Mouse (Mus musculus): Measurements from ENCODE around the gene Zfp827. TPM values are rescaled to one million over a fixed set of nuclear protein-coding genes. Genes with fewer than 3 reads are reported as not detected.
A peak's percentile ranks its signal among the peaks of the same experiment; 100 is the strongest.

Gene Zfp827
- polyA plus RNA-seq, 1 experiment from 2014 or later = 1.0 TPM

DNA sequence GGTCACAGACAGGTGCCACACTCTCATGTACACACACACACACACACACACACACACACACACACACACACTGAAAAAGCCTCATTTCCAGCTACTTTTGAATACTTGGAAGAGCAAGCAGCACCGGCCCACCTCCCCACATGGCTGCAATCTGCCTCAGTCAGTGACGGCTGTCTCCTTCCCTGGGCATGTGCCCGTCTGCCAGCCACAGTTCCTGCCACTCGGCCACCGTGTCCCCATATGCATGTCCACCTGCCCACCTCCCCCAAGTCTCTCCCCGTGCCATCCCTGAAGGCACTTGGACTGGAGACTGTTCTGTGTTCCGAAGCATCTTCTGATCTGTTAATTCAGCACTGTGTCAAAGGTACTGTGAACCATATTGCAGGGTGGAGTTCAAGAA is 9.8 kb downstream of the Zfp827 start:
- Histone ChIP-seq H3K4me3 (no peak overlapping the region), H3K9me3 (replicated peaks) (no peaks in the 10 kb centered on the region), H3K4me2 (no peak overlapping the region), H3K27ac (no peak overlapping the region), H3K4me1 (peaks cover 3% of the 10 kb centered on the region; the same call in 1 of the 2 replicates), H3K27me3 (replicated peaks) (peaks cover 6% of the 10 kb centered on the region), H3K9ac (no peak overlapping the region), H3K36me3 (no peaks in the 10 kb centered on the region)
- 78% methylated on average over 7 of the region's 7 CpGs for WGBS (ENCODE audit: insufficient replicate concordance)
- ATAC-seq = no peak

DNA sequence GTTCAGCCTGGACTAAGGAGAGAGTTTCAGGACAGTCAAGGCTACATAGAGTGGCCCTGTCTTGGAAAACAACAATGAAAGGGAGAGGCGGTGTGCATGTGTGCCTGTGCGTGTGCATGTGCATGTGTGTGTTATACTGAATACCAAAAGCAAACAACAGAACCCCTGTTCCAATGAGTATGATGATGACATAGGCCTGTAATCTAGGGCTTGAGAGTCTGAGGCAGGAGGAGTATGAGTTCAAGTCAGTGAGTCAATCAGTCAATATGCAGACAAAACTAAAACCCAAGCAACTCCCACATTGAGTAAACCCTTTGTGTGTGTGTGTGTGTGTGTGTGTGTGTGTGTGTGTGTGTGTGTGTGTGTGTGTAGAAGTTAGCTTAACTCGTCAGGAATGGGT is 13.2 kb downstream of the Zfp827 start:
- no peak for ATAC-seq
- Histone ChIP-seq H3K4me1 (peaks cover 3% of the 10 kb centered on the region; the same call in 1 of the 2 replicates), H3K4me3 (no peak overlapping the region), H3K4me2 (no peak overlapping the region), H3K9ac (no peak overlapping the region), H3K27ac (no peak overlapping the region), H3K9me3 (replicated peaks) (no peaks in the 10 kb centered on the region), H3K36me3 (no peaks in the 10 kb centered on the region), H3K27me3 (replicated peaks) (no peaks in the 10 kb centered on the region)
- 70% methylated on average over 3 of the region's 3 CpGs for WGBS (ENCODE audit: insufficient replicate concordance)

DNA sequence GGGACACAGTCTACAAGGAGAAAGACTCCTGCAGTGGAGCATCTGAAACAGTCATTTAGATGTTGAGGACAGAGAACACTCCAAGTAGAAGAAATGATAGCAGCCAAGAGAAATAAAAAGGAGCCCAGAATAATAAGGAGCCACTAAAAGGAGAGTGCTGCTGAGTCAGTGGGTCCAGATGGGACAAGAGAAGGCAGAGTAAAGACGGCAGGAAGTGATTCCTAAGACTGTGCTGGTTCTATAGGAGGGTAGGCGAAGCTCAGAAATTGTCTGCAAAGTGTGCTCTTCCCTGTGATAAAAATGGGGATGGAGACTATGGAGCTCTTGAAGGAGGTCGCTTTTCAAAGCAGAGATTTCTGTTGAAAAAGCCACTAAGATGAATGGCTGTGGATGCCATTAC is 14.0 kb downstream of the Zfp827 start:
- H3K4me1 ChIP-seq = peaks cover 3% of the 10 kb centered on the region; the same call in 1 of the 2 replicates
- no peak overlapping the region for H3K9ac ChIP-seq
- no peaks in the 10 kb centered on the region for H3K36me3 ChIP-seq
- no peaks in the 10 kb centered on the region for H3K27me3 ChIP-seq (replicated peaks)
- H3K4me3 ChIP-seq = no peak overlapping the region
- H3K9me3 ChIP-seq (replicated peaks) = no peaks in the 10 kb centered on the region
- WGBS (ENCODE audit: insufficient replicate concordance) = 60% methylated on average over 3 of the region's 3 CpGs
- no peak overlapping the region for H3K4me2 ChIP-seq
- no peak for ATAC-seq
- H3K27ac ChIP-seq = no peak overlapping the region

DNA sequence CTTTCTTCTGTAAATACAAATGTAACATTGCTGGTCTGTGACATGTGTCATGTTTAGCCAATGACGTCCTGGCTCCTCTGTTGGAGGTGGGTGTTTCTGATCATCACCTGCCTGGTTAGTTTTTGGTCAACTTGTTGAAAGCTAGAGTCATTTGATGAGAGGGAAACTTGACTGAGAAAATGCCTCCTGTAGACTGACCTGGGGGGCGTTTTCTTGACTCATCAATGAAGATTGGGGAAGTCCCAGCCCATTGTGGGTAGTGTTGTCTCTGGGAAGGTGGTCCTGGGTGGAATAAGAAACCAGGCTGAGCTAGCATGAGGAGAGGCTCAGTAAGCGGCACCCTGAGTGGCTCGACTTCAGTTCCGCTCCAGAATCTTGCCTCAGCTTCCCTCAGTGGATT is 16.4 kb downstream of the Zfp827 start:
- Histone ChIP-seq H3K4me3 (no peak overlapping the region), H3K4me1 (no peaks in the 10 kb centered on the region), H3K9me3 (replicated peaks) (no peaks in the 10 kb centered on the region), H3K36me3 (no peaks in the 10 kb centered on the region), H3K4me2 (no peak overlapping the region), H3K9ac (no peak overlapping the region), H3K27ac (no peak overlapping the region), H3K27me3 (replicated peaks) (no peaks in the 10 kb centered on the region)
- WGBS (ENCODE audit: insufficient replicate concordance) = 68% methylated on average over 5 of the region's 5 CpGs
- ATAC-seq = no peak

DNA sequence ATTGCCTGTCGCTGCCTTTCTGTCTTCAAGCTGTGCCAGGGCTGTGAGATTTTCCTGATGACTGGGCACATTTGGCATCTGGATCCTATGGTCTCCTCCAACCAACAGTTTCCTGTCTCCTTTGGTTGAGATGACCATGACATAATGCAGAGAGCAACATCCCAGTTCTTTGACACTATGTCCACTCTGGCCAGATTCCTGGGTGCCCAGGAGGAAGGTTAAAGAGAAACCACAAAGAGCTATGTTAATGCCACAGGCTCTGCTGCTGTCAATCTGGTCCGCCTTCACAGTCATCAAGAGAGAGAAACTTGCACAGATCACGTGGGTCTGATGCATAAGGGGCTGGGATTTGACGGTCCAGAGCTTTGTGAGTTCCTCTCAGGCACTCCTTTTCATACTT is 18.4 kb downstream of the Zfp827 start:
- Histone ChIP-seq H3K4me3 (no peak overlapping the region), H3K36me3 (no peaks in the 10 kb centered on the region), H3K4me1 (no peaks in the 10 kb centered on the region), H3K9me3 (replicated peaks) (no peaks in the 10 kb centered on the region), H3K9ac (no peak overlapping the region), H3K4me2 (no peak overlapping the region), H3K27ac (no peak overlapping the region), H3K27me3 (replicated peaks) (no peaks in the 10 kb centered on the region)
- no peak for ATAC-seq
- WGBS (ENCODE audit: insufficient replicate concordance) = 64% methylated on average over 4 of the region's 4 CpGs

DNA sequence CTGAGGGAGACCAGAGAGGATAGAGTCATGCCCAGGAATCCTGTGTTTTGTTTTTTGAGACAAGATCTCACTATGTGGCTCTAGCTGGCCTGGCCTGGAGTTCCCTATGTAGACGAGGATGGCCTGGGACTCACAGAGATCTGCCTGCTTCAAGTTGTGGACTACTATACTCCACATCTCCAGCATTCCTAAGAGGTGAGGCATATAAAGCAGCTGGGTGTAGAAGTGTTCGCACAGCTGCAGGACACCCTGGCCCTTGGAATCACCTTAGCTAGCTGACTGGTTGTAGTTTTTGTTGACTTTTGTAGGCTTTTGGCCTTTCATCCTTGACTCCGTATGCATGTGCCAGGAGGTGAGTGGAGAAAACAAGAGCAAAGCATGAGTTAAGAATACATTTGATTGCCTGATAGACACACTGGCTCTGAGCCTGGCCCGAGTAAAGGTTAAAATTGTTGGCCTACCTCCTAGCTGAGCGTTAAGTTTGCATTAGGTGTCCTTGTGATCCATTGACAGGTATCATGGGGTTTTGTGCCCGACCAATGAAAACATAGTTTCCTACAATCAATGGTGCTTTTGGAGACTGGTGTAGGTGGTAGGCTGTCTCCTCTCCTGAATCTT is 20.3 kb downstream of the Zfp827 start:
- whole genome bisulfite sequencing (ENCODE audit: insufficient replicate concordance) = 71% methylated on average over 6 of the region's 6 CpGs
- H3K9me3 ChIP-seq (replicated peaks) = no peaks in the 10 kb centered on the region
- H3K27me3 ChIP-seq (replicated peaks) = no peaks in the 10 kb centered on the region
- H3K4me3 ChIP-seq = no peak overlapping the region
- no peak overlapping the region for H3K4me2 ChIP-seq
- no peaks in the 10 kb centered on the region for H3K36me3 ChIP-seq
- no peak overlapping the region for H3K27ac ChIP-seq
- no peaks in the 10 kb centered on the region for H3K4me1 ChIP-seq
- H3K9ac ChIP-seq = no peak overlapping the region
- peak; percentile 55 for ATAC-seq

DNA sequence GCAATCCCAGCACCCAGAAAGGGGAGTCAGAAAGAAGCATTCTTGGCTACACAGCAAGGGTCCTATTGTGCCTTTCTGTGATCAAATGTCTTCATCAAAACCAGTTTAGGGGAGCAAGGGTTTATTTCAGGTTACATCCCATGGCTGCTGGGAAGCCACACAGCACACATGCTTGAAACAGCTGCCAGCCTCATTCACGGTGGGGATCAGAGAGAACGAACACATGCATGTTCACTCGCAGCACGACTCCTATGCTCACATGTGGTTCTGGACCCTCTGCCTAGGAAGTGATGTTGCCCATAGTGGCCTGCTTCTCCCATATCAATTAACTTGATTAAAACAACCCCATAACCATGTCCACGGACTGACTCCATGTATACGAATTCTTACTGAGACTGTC is 26.0 kb downstream of the Zfp827 start:
- Histone ChIP-seq H3K27ac (no peak overlapping the region), H3K36me3 (no peaks in the 10 kb centered on the region), H3K4me1 (no peaks in the 10 kb centered on the region), H3K4me3 (no peak overlapping the region), H3K27me3 (replicated peaks) (no peaks in the 10 kb centered on the region), H3K4me2 (no peak overlapping the region), H3K9ac (no peak overlapping the region), H3K9me3 (replicated peaks) (no peaks in the 10 kb centered on the region)
- WGBS (ENCODE audit: insufficient replicate concordance) = 94% methylated on average over 6 of the region's 6 CpGs
- ATAC-seq = no peak

DNA sequence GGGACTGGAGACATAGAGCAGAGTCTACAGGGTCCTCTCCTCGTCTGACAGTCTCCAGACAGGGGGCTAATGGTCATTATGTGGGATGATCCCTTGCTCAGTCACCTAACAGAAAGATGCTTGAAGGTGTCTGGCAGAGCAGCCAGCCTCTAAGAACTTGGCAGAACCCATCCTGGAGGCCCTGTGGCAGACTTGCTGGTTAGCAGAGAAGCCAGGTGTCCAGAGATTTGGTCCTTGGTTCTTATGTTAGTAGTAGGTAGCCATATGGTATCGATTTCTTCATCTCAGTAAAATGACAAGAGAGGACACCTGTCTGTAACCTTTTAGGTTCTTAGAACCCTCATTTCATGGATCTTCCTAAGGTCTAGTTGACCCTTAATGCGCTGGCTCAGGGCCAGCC is 28.9 kb downstream of the Zfp827 start:
- H3K27me3 ChIP-seq (replicated peaks) = no peaks in the 10 kb centered on the region
- no peak for ATAC-seq
- WGBS (ENCODE audit: insufficient replicate concordance) = 65% methylated on average over 3 of the region's 3 CpGs
- no peak overlapping the region for H3K9ac ChIP-seq
- no peak overlapping the region for H3K4me3 ChIP-seq
- H3K4me2 ChIP-seq = no peak overlapping the region
- H3K27ac ChIP-seq = no peak overlapping the region
- no peaks in the 10 kb centered on the region for H3K4me1 ChIP-seq
- peaks cover 9% of the 10 kb centered on the region for H3K36me3 ChIP-seq
- no peaks in the 10 kb centered on the region for H3K9me3 ChIP-seq (replicated peaks)

DNA sequence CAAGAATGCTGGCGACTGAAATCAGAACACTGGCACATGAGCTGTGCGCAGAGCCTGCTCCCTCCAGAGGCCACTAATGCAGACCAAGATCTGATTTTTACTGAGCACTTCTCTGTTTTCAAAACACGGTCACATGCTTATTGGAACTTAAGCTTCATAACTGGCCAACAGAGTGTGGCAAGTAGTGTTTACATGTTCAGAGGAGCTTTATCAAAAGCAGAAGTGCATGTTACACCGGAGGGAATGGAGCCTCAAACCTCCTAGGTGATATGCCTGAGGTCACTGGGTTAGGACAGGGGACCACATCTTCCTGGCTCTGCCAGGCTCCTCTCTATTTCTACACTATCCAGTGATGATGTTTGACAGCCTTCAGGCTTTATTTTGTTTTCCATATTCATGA is 31.1 kb downstream of the Zfp827 start:
- H3K4me1 ChIP-seq = no peaks in the 10 kb centered on the region
- no peak overlapping the region for H3K27ac ChIP-seq
- no peak overlapping the region for H3K9ac ChIP-seq
- no peak overlapping the region for H3K4me2 ChIP-seq
- H3K4me3 ChIP-seq = no peak overlapping the region
- no peaks in the 10 kb centered on the region for H3K27me3 ChIP-seq (replicated peaks)
- peaks cover 9% of the 10 kb centered on the region for H3K36me3 ChIP-seq
- no peaks in the 10 kb centered on the region for H3K9me3 ChIP-seq (replicated peaks)
- 54% methylated on average over 4 of the region's 4 CpGs for WGBS (ENCODE audit: insufficient replicate concordance)
- ATAC-seq = no peak

DNA sequence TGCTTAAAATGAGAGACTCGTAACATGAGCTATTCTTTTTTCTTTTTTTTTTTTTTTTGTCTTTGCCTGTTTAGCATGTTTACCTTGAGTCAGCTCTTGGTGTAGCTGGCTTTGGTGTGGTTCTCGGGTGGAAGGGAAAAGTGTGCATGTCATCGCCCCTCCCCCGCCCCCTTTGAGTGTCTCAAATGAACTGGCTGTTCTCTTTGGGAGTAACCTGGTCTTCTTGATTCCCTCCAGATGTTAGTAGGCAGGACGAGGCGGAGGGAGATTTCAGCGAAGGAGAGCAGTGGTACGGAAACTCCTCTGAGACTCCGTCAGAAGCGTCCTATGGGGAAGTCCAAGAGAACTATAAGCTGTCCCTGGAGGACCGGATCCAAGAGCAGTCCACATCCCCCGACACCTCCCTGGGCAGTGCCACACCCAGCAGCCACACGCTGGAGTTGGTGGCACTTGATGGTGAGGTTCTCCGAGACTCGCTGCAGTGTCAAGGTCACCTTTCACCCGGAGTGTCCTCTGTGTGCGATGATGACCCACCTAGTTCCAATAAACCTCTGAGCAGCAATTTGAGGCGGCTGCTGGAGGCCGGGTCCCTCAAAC is 31.9 kb downstream of the Zfp827 start:
- Histone ChIP-seq H3K36me3 (peaks cover 9% of the 10 kb centered on the region), H3K4me1 (no peaks in the 10 kb centered on the region), H3K4me3 (no peak overlapping the region), H3K4me2 (no peak overlapping the region), H3K9ac (no peak overlapping the region), H3K27ac (no peak overlapping the region), H3K27me3 (replicated peaks) (no peaks in the 10 kb centered on the region), H3K9me3 (replicated peaks) (no peaks in the 10 kb centered on the region)
- no peak for ATAC-seq
- 80% methylated on average over 19 of the region's 19 CpGs for WGBS (ENCODE audit: insufficient replicate concordance)

DNA sequence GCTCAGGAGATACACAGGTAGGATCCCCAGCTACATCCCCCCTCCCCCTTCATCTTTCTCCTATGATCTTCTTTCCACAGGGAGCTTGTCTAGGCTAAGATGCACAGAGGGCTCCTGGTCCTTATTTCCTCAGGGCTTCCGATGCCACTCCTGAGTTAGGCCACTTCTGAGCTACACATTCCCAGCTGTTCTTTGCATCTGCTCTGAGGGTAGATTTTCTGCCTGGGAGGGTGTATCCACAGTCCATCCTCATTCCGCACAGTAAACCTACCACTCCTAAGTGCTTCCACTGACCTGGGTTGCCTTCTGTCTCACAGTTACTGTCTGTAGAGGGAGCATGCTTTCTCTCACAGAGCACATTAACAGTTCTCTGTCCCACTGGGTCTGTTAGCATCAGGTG is 37.7 kb downstream of the Zfp827 start:
- ATAC-seq = no peak
- Histone ChIP-seq H3K9ac (no peak overlapping the region), H3K36me3 (peaks cover 10% of the 10 kb centered on the region), H3K4me2 (no peak overlapping the region), H3K9me3 (replicated peaks) (no peaks in the 10 kb centered on the region), H3K4me3 (no peak overlapping the region), H3K4me1 (no peaks in the 10 kb centered on the region), H3K27ac (no peak overlapping the region), H3K27me3 (replicated peaks) (no peaks in the 10 kb centered on the region)
- 70% methylated on average over 2 of the region's 2 CpGs for whole genome bisulfite sequencing (ENCODE audit: insufficient replicate concordance)

DNA sequence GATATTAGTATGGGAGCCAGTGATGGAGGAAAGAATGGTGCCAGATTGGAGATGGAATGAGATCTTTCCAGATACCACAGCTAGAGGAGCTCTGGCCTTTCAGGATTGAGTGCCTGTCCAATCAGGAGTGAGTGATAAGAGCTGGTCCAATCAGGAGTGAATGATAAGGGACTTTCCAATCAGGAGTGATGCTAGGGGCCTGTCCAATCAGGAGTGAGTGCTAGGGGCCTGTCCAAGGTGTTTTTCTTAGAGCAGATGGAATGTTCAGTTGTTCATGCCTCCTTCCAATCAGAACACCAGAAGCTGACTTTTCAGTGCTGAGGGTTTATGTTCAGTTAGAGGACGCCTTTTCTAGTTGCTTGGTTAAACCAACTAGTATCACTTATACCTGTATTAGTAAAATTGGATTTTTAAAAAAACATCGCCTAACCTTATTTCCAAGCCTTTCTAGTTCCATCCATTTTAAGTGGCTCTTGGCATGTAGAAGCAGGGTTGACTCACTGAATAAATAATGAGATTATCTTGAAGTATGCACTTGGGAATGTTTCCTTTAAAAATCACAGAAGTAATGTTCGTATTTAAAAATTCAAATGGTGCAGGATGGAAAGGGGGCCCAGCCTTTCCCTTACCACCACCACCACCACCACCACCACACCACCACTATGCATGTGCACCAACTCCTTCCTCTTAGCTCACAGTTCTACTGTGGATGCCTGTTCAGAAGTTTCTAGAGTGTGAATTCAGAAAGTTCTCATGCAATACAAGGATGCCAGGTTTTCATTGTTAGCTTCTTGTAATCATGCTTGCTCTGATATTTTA is 39.8 kb downstream of the Zfp827 start:
- Histone ChIP-seq H3K9me3 (replicated peaks) (no peaks in the 10 kb centered on the region), H3K36me3 (peaks cover 6% of the 10 kb centered on the region; the same call in 1 of the 2 replicates), H3K4me2 (no peak overlapping the region), H3K27ac (no peak overlapping the region), H3K4me3 (no peak overlapping the region), H3K27me3 (replicated peaks) (no peaks in the 10 kb centered on the region), H3K4me1 (no peaks in the 10 kb centered on the region), H3K9ac (no peak overlapping the region)
- 69% methylated on average over 3 of the region's 3 CpGs for WGBS (ENCODE audit: insufficient replicate concordance)
- no peak for ATAC-seq

Data from liver, embryonic 12.5 days (tissue).